Mouse (Mus musculus): ENCODE measurements around the gene Ccnl1.

Gene Ccnl1

GRCm38 (mm10) chr3:65958102-65958839, at the start of gene Ccnl1:
Gene Ccnl1, minus strand, starts transcription at chr3:65958249.
- DNase-seq (ENCODE audit: extremely low spot score, low spot score): peak; percentile 95

GRCm38 (mm10) chr3:66004989-66005388, 46.9 kb upstream of the Ccnl1 start:
- no peak for DNase-seq (ENCODE audit: extremely low spot score, low spot score)

- no peak for DNase-seq (ENCODE audit: extremely low spot score, low spot score)
Observed at GRCm38 (mm10) chr3:66004220-66004951, 46.3 kb upstream of the Ccnl1 start.

- no peak for DNase-seq (ENCODE audit: extremely low spot score, low spot score)
Observed at GRCm38 (mm10) chr3:66000400-66000799, 42.4 kb upstream of the Ccnl1 start.

- no peak for DNase-seq (ENCODE audit: extremely low spot score, low spot score)
Observed at GRCm38 (mm10) chr3:65997360-65998008, 39.4 kb upstream of the Ccnl1 start.

- no peak for DNase-seq (ENCODE audit: extremely low spot score, low spot score)
Observed at GRCm38 (mm10) chr3:65992395-65993340, 34.6 kb upstream of the Ccnl1 start.

GRCm38 (mm10) chr3:65990957-65991646, 33.1 kb upstream of the Ccnl1 start:
- no peak for DNase-seq (ENCODE audit: extremely low spot score, low spot score)

GRCm38 (mm10) chr3:65990524-65990923, 32.5 kb upstream of the Ccnl1 start:
- DNase-seq (ENCODE audit: extremely low spot score, low spot score): no peak

- DNase-seq (ENCODE audit: extremely low spot score, low spot score): no peak
Observed at GRCm38 (mm10) chr3:65988711-65989495, 30.9 kb upstream of the Ccnl1 start.

- DNase-seq (ENCODE audit: extremely low spot score, low spot score): no peak
Observed at GRCm38 (mm10) chr3:65976296-65976695, 18.2 kb upstream of the Ccnl1 start.

GRCm38 (mm10) chr3:65975317-65975716, 17.3 kb upstream of the Ccnl1 start:
- peak; percentile 32 for DNase-seq (ENCODE audit: extremely low spot score, low spot score)

GRCm38 (mm10) chr3:65974232-65975058, 16.4 kb upstream of the Ccnl1 start:
- peak; percentile 99 for DNase-seq (ENCODE audit: extremely low spot score, low spot score)

- no peak for DNase-seq (ENCODE audit: extremely low spot score, low spot score)
Observed at GRCm38 (mm10) chr3:65973501-65974231, 15.6 kb upstream of the Ccnl1 start.

- no peak for DNase-seq (ENCODE audit: extremely low spot score, low spot score)
Observed at GRCm38 (mm10) chr3:65969196-65969595, 11.1 kb upstream of the Ccnl1 start.

GRCm38 (mm10) chr3:65966360-65966759, 8.3 kb upstream of the Ccnl1 start:
- no peak for DNase-seq (ENCODE audit: extremely low spot score, low spot score)

- DNase-seq (ENCODE audit: extremely low spot score, low spot score): no peak
Observed at GRCm38 (mm10) chr3:65962270-65962930, 4.4 kb upstream of the Ccnl1 start.

GRCm38 (mm10) chr3:65960291-65960945, 2.4 kb upstream of the Ccnl1 start:
- DNase-seq (ENCODE audit: extremely low spot score, low spot score): no peak

Measured in neural tube, embryonic 10.5 days (tissue).